In the genomic region with DNA sequence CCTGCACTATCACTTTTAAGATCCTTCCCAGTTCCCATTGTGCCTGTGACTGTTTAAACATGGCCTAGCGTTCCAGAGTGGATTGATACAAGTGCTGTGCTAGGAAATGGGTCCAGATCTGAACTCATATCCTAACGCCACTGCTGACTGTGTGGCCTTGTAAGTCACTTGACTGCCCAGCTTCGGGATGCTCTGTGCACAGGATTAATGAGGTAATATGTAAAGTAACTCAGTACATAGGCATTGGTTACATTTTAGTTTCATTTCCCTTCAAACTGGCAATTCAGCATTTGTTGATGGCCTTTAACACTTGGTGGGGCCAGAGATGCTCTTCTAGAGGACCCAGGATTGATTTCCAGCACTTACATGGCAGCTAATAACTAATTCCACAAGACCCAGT, we compare ENCODE assay signal across 15 mouse cellular contexts.
"Had no signal": no experiment of that assay in that cellular context is flagged by ENCODE, and none has a peak within 500 bp of the region (broad histone marks: within the 10 kb centered on the region; RNA-seq: fewer than 3 reads in every experiment).

No protein-coding gene starts in this region.

- DNase-seq: kidney, adult 11 months; kidney, adult 9 months; kidney, postnatal 36 days; left cerebral cortex, postnatal 4 days; liver, embryonic 13.5 days; lung, adult 18-20 months; retina, postnatal 1 day; right cerebral cortex, postnatal 4 days; spleen, adult 18-20 months; thymus, postnatal 14 days had no signal

- H3K27ac ChIP-seq: kidney, postnatal 0 days; limb, embryonic 13.5 days; liver, embryonic 13.5 days; neural tube, embryonic 12.5 days; stomach, postnatal 0 days had no signal

- H3K4me1 ChIP-seq: limb, embryonic 13.5 days; liver, embryonic 13.5 days; neural tube, embryonic 12.5 days had no signal

- H3K4me3 ChIP-seq: limb, embryonic 13.5 days; liver, embryonic 13.5 days; myocyte; neural tube, embryonic 12.5 days had no signal
